30 mouse cellular contexts compared by ENCODE assay signal in the genomic region with DNA sequence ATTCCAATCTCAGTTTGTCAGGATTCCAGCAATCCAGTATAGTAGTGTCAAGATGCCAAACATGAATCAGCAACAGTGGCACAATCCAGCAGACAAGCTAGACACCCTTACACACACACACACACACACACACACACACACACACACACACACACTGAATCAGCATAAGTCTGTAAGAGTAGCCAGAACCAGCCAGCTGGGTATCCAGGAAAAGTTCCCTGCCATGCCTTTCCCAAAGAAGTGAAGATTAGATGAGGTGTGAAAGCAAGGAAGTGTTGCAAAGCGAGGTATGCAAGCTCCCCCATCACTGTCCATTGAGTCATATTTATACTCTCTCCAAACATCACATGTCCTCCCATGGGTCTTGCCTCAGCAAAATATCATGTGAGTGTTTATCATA. TPM values are rescaled to one million over a fixed set of nuclear protein-coding genes. Genes with fewer than 3 reads are reported as not detected.
"Had no signal": no experiment of that assay in that cellular context is flagged by ENCODE, and none has a peak within 500 bp of the region (broad histone marks: within the 10 kb centered on the region; RNA-seq: fewer than 3 reads in every experiment).

No protein-coding gene starts in this region.

- H3K4me1 ChIP-seq: kidney, embryonic 15.5 days; liver, embryonic 13.5 days; midbrain, embryonic 12.5 days; midbrain, embryonic 15.5 days; neural tube, embryonic 12.5 days had no signal

- H3K27ac ChIP-seq: kidney, embryonic 15.5 days; liver, embryonic 13.5 days; midbrain, embryonic 12.5 days; midbrain, embryonic 15.5 days; neural tube, embryonic 12.5 days had no signal

- H3K36me3 ChIP-seq: kidney, embryonic 15.5 days; liver, embryonic 13.5 days; midbrain, embryonic 12.5 days; midbrain, embryonic 15.5 days; neural tube, embryonic 12.5 days had no signal

- H3K27me3 ChIP-seq: kidney, embryonic 15.5 days; liver, embryonic 13.5 days; midbrain, embryonic 12.5 days; midbrain, embryonic 15.5 days; neural tube, embryonic 12.5 days had no signal

- ATAC-seq: midbrain, embryonic 15.5 days had no signal

- H3K9ac ChIP-seq: kidney, embryonic 15.5 days; liver, embryonic 13.5 days; midbrain, embryonic 12.5 days; midbrain, embryonic 15.5 days; neural tube, embryonic 12.5 days had no signal

- DNase-seq: kidney, adult 11 months; kidney, adult 8-10 months; kidney, postnatal 10 days; kidney, postnatal 36 days; layer of hippocampus, postnatal 36 days; liver, embryonic 13.5 days; lung, adult 2 months; lung, postnatal 14 days; lung, postnatal 4 days; retina, postnatal 1 day; thymus, adult 2 months; thymus, postnatal 14 days; thymus, postnatal 4 days had no signal

- H3K4me3 ChIP-seq: kidney, embryonic 15.5 days; liver, embryonic 13.5 days; midbrain, embryonic 12.5 days; midbrain, embryonic 15.5 days; neural tube, embryonic 12.5 days had no signal

RNA-seq across cellular contexts. Expression of a gene that starts 8.6 kb away (rescaled TPM):
- total RNA-seq: layer of hippocampus, adult 8-10 months; layer of hippocampus, postnatal 10 days; layer of hippocampus, postnatal 36 days; left cerebral cortex, postnatal 14 days; liver, adult 2 months; megakaryocyte progenitor cell, adult 5-6 weeks; neutrophil, adult 5-6 weeks had no signal
- polyA plus RNA-seq: kidney, embryonic 15.5 days; limb, embryonic 11.5 days; limb, embryonic 14.5 days; liver, adult 2 months; liver, embryonic 13.5 days; liver, embryonic 16.5 days; lung, adult 2 months; lung, embryonic 16.5 days; midbrain, embryonic 12.5 days; midbrain, embryonic 15.5 days; neural tube, embryonic 12.5 days; small intestine, adult 2 months; spleen, adult 2 months; stomach, embryonic 16.5 days; thymus, adult 2 months had no signal

RNA-seq across cellular contexts. Expression of a gene that starts 38.3 kb away (rescaled TPM):
- total RNA-seq: layer of hippocampus, adult 8-10 months; layer of hippocampus, postnatal 10 days; layer of hippocampus, postnatal 36 days; left cerebral cortex, postnatal 14 days; liver, adult 2 months; megakaryocyte progenitor cell, adult 5-6 weeks; neutrophil, adult 5-6 weeks had no signal
- polyA plus RNA-seq: kidney, embryonic 15.5 days; limb, embryonic 11.5 days; limb, embryonic 14.5 days; liver, adult 2 months; liver, embryonic 13.5 days; liver, embryonic 16.5 days; lung, adult 2 months; lung, embryonic 16.5 days; midbrain, embryonic 12.5 days; midbrain, embryonic 15.5 days; neural tube, embryonic 12.5 days; small intestine, adult 2 months; spleen, adult 2 months; stomach, embryonic 16.5 days; thymus, adult 2 months had no signal

RNA-seq across cellular contexts. Expression of a gene that starts 41.8 kb away (rescaled TPM):
- total RNA-seq: layer of hippocampus, adult 8-10 months; layer of hippocampus, postnatal 10 days; layer of hippocampus, postnatal 36 days; left cerebral cortex, postnatal 14 days; liver, adult 2 months; megakaryocyte progenitor cell, adult 5-6 weeks; neutrophil, adult 5-6 weeks had no signal
- polyA plus RNA-seq: kidney, embryonic 15.5 days; limb, embryonic 11.5 days; limb, embryonic 14.5 days; liver, adult 2 months; liver, embryonic 13.5 days; liver, embryonic 16.5 days; lung, adult 2 months; lung, embryonic 16.5 days; midbrain, embryonic 12.5 days; midbrain, embryonic 15.5 days; neural tube, embryonic 12.5 days; small intestine, adult 2 months; spleen, adult 2 months; stomach, embryonic 16.5 days; thymus, adult 2 months had no signal

RNA-seq across cellular contexts. Expression of a gene that starts 53.0 kb away (rescaled TPM):
- total RNA-seq: layer of hippocampus, adult 8-10 months; layer of hippocampus, postnatal 10 days; layer of hippocampus, postnatal 36 days; left cerebral cortex, postnatal 14 days; liver, adult 2 months; megakaryocyte progenitor cell, adult 5-6 weeks; neutrophil, adult 5-6 weeks had no signal
- polyA plus RNA-seq: kidney, embryonic 15.5 days; limb, embryonic 11.5 days; limb, embryonic 14.5 days; liver, adult 2 months; liver, embryonic 13.5 days; liver, embryonic 16.5 days; lung, adult 2 months; lung, embryonic 16.5 days; midbrain, embryonic 12.5 days; midbrain, embryonic 15.5 days; neural tube, embryonic 12.5 days; small intestine, adult 2 months; spleen, adult 2 months; stomach, embryonic 16.5 days; thymus, adult 2 months had no signal

RNA-seq across cellular contexts. Expression of a gene that starts 53.0 kb away (rescaled TPM):
- total RNA-seq: layer of hippocampus, adult 8-10 months; layer of hippocampus, postnatal 10 days; layer of hippocampus, postnatal 36 days; left cerebral cortex, postnatal 14 days; liver, adult 2 months; megakaryocyte progenitor cell, adult 5-6 weeks had no signal
- polyA plus RNA-seq: kidney, embryonic 15.5 days; limb, embryonic 11.5 days; limb, embryonic 14.5 days; liver, adult 2 months; liver, embryonic 13.5 days; liver, embryonic 16.5 days; lung, adult 2 months; lung, embryonic 16.5 days; midbrain, embryonic 12.5 days; midbrain, embryonic 15.5 days; neural tube, embryonic 12.5 days; small intestine, adult 2 months; spleen, adult 2 months; stomach, embryonic 16.5 days; thymus, adult 2 months had no signal
